ENCODE assay signal across 8 mouse cellular contexts in the genomic region with DNA sequence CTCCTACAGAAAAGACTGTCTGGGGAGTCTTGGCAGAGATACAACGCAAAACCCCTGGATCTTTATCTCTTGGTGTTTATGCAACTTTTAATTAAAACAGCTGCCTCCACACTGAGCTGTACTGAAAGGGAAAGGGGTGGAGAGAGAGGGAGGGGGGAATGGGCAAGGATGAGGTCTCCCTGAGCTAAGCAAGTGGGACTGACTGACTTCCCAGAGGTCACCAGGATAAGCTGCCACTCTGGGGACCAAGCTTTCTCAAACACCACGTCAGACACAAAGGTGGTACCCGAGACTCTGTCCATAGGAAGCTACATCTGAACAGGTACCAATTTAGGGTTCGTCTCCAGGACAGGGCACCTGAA. TPM values are rescaled to one million over a fixed set of nuclear protein-coding genes. Genes with fewer than 3 reads are reported as not detected.
A peak's percentile ranks its signal among the peaks of the same experiment; 100 is the strongest.
DNase-seq lines count a peak whose midpoint lies in the region; ATAC-seq and TF ChIP-seq lines count a peak whose summit lies in the region.
"Had no signal": no experiment of that assay in that cellular context is flagged by ENCODE, and none has a peak within 500 bp of the region (broad histone marks: within the 10 kb centered on the region; RNA-seq: fewer than 3 reads in every experiment).

No protein-coding gene starts in this region.

- no peak overlapping the region for H3K9ac ChIP-seq in lung, embryonic 14.5 days
- H3K9ac ChIP-seq in forebrain, embryonic 15.5 days (replicated peaks) = no peak overlapping the region
- no peak overlapping the region for H3K9ac ChIP-seq in intestine, postnatal 0 days (ENCODE audit: low read depth, low read length)
- H3K9ac ChIP-seq in stomach, embryonic 14.5 days (replicated peaks; ENCODE audit: low read depth, low read length) = no peak overlapping the region

- H3K36me3 ChIP-seq in lung, embryonic 14.5 days (ENCODE audit: insufficient read depth) = no peaks in the 10 kb centered on the region
- no peaks in the 10 kb centered on the region for H3K36me3 ChIP-seq in forebrain, embryonic 15.5 days
- no peaks in the 10 kb centered on the region for H3K36me3 ChIP-seq in intestine, postnatal 0 days (ENCODE audit: control insufficient read depth, insufficient read depth)
- no peaks in the 10 kb centered on the region for H3K36me3 ChIP-seq in stomach, embryonic 14.5 days (ENCODE audit: control insufficient read depth, insufficient read depth, low read length)

- no peaks in the 10 kb centered on the region for H3K27me3 ChIP-seq in lung, embryonic 14.5 days (ENCODE audit: insufficient read depth, low read length)
- no peaks in the 10 kb centered on the region for H3K27me3 ChIP-seq in forebrain, embryonic 15.5 days
- H3K27me3 ChIP-seq in intestine, postnatal 0 days (replicated peaks; ENCODE audit: control insufficient read depth, insufficient read depth, low read length) = no peaks in the 10 kb centered on the region
- H3K27me3 ChIP-seq in stomach, embryonic 14.5 days (ENCODE audit: control insufficient read depth, insufficient read depth, low read length) = no peaks in the 10 kb centered on the region

- no peak for TF ChIP-seq POLR2A in lung, adult 2 months (IDR thresholded peaks at IDR 0.05; ENCODE audit: borderline replicate concordance, extremely low read depth, low read depth, low read length)

- H3K9me3 ChIP-seq in lung, embryonic 14.5 days (ENCODE audit: low read depth, low read length) = no peaks in the 10 kb centered on the region
- no peaks in the 10 kb centered on the region for H3K9me3 ChIP-seq in forebrain, embryonic 15.5 days
- no peaks in the 10 kb centered on the region for H3K9me3 ChIP-seq in intestine, postnatal 0 days (ENCODE audit: control insufficient read depth)
- no peaks in the 10 kb centered on the region for H3K9me3 ChIP-seq in stomach, embryonic 14.5 days (ENCODE audit: control insufficient read depth, low read depth, low read length)

- peak overlapping the region; percentile 73 for H3K27ac ChIP-seq in lung, embryonic 14.5 days (ENCODE audit: low read depth)
- H3K27ac ChIP-seq in forebrain, embryonic 15.5 days (replicated peaks) = peak overlapping the region; percentile 61
- peak overlapping the region; percentile 66 for H3K27ac ChIP-seq in intestine, postnatal 0 days (ENCODE audit: low read depth, low read length)
- peak overlapping the region; percentile 76; the same call in 1 of the 2 replicates for H3K27ac ChIP-seq in stomach, embryonic 14.5 days (ENCODE audit: low read length)

- 43% methylated on average over 4 of the region's 4 CpGs for WGBS in lung, embryonic 14.5 days
- WGBS in lung, adult 2 months = 58% methylated on average over 4 of the region's 4 CpGs
- WGBS in forebrain, embryonic 15.5 days = 33% methylated on average over 4 of the region's 4 CpGs
- WGBS in intestine, postnatal 0 days = 69% methylated on average over 4 of the region's 4 CpGs
- WGBS in stomach, embryonic 14.5 days = 61% methylated on average over 4 of the region's 4 CpGs

- H3K4me3 ChIP-seq in lung, embryonic 14.5 days (ENCODE audit: low read depth, low read length) = no peak overlapping the region
- no peak overlapping the region for H3K4me3 ChIP-seq in lung, adult 2 months (replicated peaks; ENCODE audit: extremely low read depth, low read depth, low read length)
- H3K4me3 ChIP-seq in forebrain, embryonic 15.5 days = no peak overlapping the region
- no peak overlapping the region for H3K4me3 ChIP-seq in intestine, postnatal 0 days (ENCODE audit: low read depth, low read length)
- H3K4me3 ChIP-seq in stomach, embryonic 14.5 days (ENCODE audit: low read depth, low read length) = no peak overlapping the region

- no peak for TF ChIP-seq CTCF in lung, embryonic 14.5 days (IDR thresholded peaks at IDR 0.05; ENCODE audit: low read depth)
- TF ChIP-seq CTCF in lung, adult 2 months (IDR thresholded peaks at IDR 0.05; ENCODE audit: insufficient read depth, low read length) = no peak
- no peak for TF ChIP-seq CTCF in intestine, postnatal 0 days (IDR thresholded peaks at IDR 0.05; ENCODE audit: low read depth)

- no peak overlapping the region for H3K4me2 ChIP-seq in lung, embryonic 14.5 days
- no peak overlapping the region for H3K4me2 ChIP-seq in forebrain, embryonic 15.5 days (replicated peaks)
- H3K4me2 ChIP-seq in intestine, postnatal 0 days (replicated peaks; ENCODE audit: low read depth) = no peak overlapping the region
- no peak overlapping the region for H3K4me2 ChIP-seq in stomach, embryonic 14.5 days (replicated peaks; ENCODE audit: low read depth, low read length)

- 0 out of 2 replicates have a peak, but pooled peaks cover 5% of the 10 kb centered on the region for H3K4me1 ChIP-seq in lung, embryonic 14.5 days (ENCODE audit: insufficient read depth)
- peaks cover 14% of the 10 kb centered on the region for H3K4me1 ChIP-seq in lung, adult 2 months (ENCODE audit: control insufficient read depth, insufficient read depth, low read length)
- peaks cover 17% of the 10 kb centered on the region for H3K4me1 ChIP-seq in forebrain, embryonic 15.5 days
- no peaks in the 10 kb centered on the region for H3K4me1 ChIP-seq in intestine, postnatal 0 days (replicated peaks; ENCODE audit: control insufficient read depth, insufficient read depth, low read length)
- H3K4me1 ChIP-seq in stomach, embryonic 14.5 days (ENCODE audit: control insufficient read depth, insufficient read depth, low read length) = peaks cover 9% of the 10 kb centered on the region; the same call in 1 of the 2 replicates

- DNase-seq in lung, embryonic 14.5 days = no peak
- DNase-seq in lung, adult 2 months = no peak
- DNase-seq in Muller cell, postnatal 12 days (ENCODE audit: inconsistent ontology term) = no peak
- no peak for DNase-seq in embryo, embryonic 10.5 days (ENCODE audit: low spot score)
- DNase-seq: thymus, adult 18-20 months had no signal

- ATAC-seq in lung, embryonic 14.5 days (ENCODE audit: insufficient read depth) = peak; percentile 45; the same call in 1 of the 2 replicates
- 0 out of 2 replicates have a peak, but pooled peaks have one; percentile 44 for ATAC-seq in forebrain, embryonic 15.5 days (replicated peaks)
- no peak for ATAC-seq in intestine, postnatal 0 days
- ATAC-seq in stomach, embryonic 14.5 days (ENCODE audit: insufficient number of reproducible peaks, insufficient read depth, low FRiP score, low read depth) = no peak

RNA-seq across cellular contexts. Expression of a gene that starts 30.1 kb away (rescaled TPM):
- 36.8 and 39.9 TPM in 2 replicates for polyA plus RNA-seq in lung, embryonic 14.5 days (2014; fragmentation: Nextera tagmentation; extraction: Ambion mirVana)
- 158 and 172 TPM in 2 replicates for polyA plus RNA-seq in lung, adult 2 months (2012; rRNA removed)
- polyA plus RNA-seq in forebrain, embryonic 15.5 days (2015; fragmentation: Nextera tagmentation; extraction: Ambion mirVana) = 16.5 and 16.9 TPM in 2 replicates
- polyA plus RNA-seq in intestine, postnatal 0 days (2015; fragmentation: Nextera tagmentation; extraction: Ambion mirVana) = 12.2 and 18.0 TPM in 2 replicates
- polyA plus RNA-seq in stomach, embryonic 14.5 days (2014; fragmentation: Nextera tagmentation; extraction: Ambion mirVana) = 27.6 and 30.3 TPM in 2 replicates

Comparison
In these comparisons a context has a peak if more than half of its experiments do, and no peak if none do; other contexts are left out.
1. ATAC-seq: peak in lung, embryonic 14.5 days (single experiment) and forebrain, embryonic 15.5 days (single experiment); none in intestine, postnatal 0 days (single experiment) and stomach, embryonic 14.5 days (single experiment).
2. Peak in every context shown above with its lines, with median percentiles within 50 percentile points of each other: H3K27ac ChIP-seq.